Mouse (Mus musculus) midbrain, embryonic 10.5 days (tissue): Measurements from ENCODE around the gene Notch2. TPM values are rescaled to one million over a fixed set of nuclear protein-coding genes. Genes with fewer than 3 reads are reported as not detected.

Source experiments
- DNase-seq: peaks from one replicate; pipeline ENCODE4 v3.0.0-alpha.2; 2017; ENCODE audit warnings: low spot score
- H3K27ac ChIP-seq: fragments of 300-500 bp; sonication (generic); replicated peaks from 2 replicates; pipeline ENCODE4 v1.5.1; 2016; ENCODE audit warnings: mild to moderate bottlenecking
- H3K27me3 ChIP-seq: fragments of 300-500 bp; sonication (generic); 2 replicates; pipeline ENCODE4 v1.6.1; 2016; ENCODE audit warnings: low read depth, mild to moderate bottlenecking; ENCODE audit not compliant: poor library complexity, severe bottlenecking
- H3K36me3 ChIP-seq: fragments of 300-500 bp; sonication (generic); 2 replicates; pipeline ENCODE4 v1.6.1; 2016; ENCODE audit warnings: mild to moderate bottlenecking, moderate library complexity
- H3K4me1 ChIP-seq: fragments of 300-500 bp; sonication (generic); 2 replicates; pipeline ENCODE4 v1.6.1; 2016
- H3K4me3 ChIP-seq: fragments of 300-500 bp; sonication (generic); 2 replicates; pipeline ENCODE4 v1.5.1; 2016; ENCODE audit warnings: mild to moderate bottlenecking, moderate library complexity
- H3K9me3 ChIP-seq: fragments of 300-500 bp; sonication (generic); replicated peaks from 2 replicates; pipeline ENCODE4 v1.6.1; 2016; ENCODE audit warnings: mild to moderate bottlenecking
- WGBS: fragments of 180-500 bp; shearing (Covaris S2); methylation state at CpG from one replicate; pipeline ENCODE4 v1.1.7; 2016; 5-methylcytosine and 5-hydroxymethylcytosine counted together
- polyA plus RNA-seq: library from polyadenylated mRNA; unstranded; fragments of >200 nt; fragmentation: Nextera tagmentation; extraction: Ambion mirVana; gene quantifications from 2 replicates; pipeline ENCODE4 v1.2.1, GENCODE M21; 2016

Notch2 gene
- polyA plus RNA-seq, 1 experiment from 2014 or later: 16.6 TPM

- Histone ChIP-seq H3K36me3 (no peaks in the 10 kb centered on the region), H3K4me3 (no peak overlapping the region), H3K27me3 (peaks cover 2% of the 10 kb centered on the region; the same call in 1 of the 2 replicates), H3K4me1 (peaks cover 5% of the 10 kb centered on the region), H3K27ac (no peak overlapping the region), H3K9me3 (no peaks in the 10 kb centered on the region)
- no peak for DNase-seq
- WGBS: 80% methylated on average over 3 of the region's 3 CpGs
Measured at GRCm38 (mm10) chr3:98004231-98004630, 9.1 kb upstream of the Notch2 start.

- 81% methylated on average over 5 of the region's 5 CpGs for WGBS
- no peak overlapping the region for H3K27ac ChIP-seq
- peaks cover 15% of the 10 kb centered on the region for H3K4me1 ChIP-seq
- no peaks in the 10 kb centered on the region for H3K36me3 ChIP-seq
- H3K27me3 ChIP-seq: peaks cover 7% of the 10 kb centered on the region; the same call in 1 of the 2 replicates
- H3K9me3 ChIP-seq: no peaks in the 10 kb centered on the region
- H3K4me3 ChIP-seq: no peak overlapping the region
- DNase-seq: no peak
Measured at GRCm38 (mm10) chr3:98005306-98005705, 8.0 kb upstream of the Notch2 start.

GRCm38 (mm10) chr3:98006046-98006691 is 7.2 kb upstream of the Notch2 start:
- no peak overlapping the region for H3K27ac ChIP-seq
- peaks cover 15% of the 10 kb centered on the region for H3K4me1 ChIP-seq
- DNase-seq: no peak
- no peak overlapping the region for H3K4me3 ChIP-seq
- H3K9me3 ChIP-seq: no peaks in the 10 kb centered on the region
- 90% methylated on average over 8 of the region's 8 CpGs for WGBS
- H3K36me3 ChIP-seq: no peaks in the 10 kb centered on the region
- H3K27me3 ChIP-seq: peaks cover 10% of the 10 kb centered on the region; the same call in 1 of the 2 replicates

GRCm38 (mm10) chr3:98006973-98007372 is 6.4 kb upstream of the Notch2 start:
- Histone ChIP-seq H3K27me3 (peaks cover 15% of the 10 kb centered on the region; the same call in 1 of the 2 replicates), H3K27ac (no peak overlapping the region), H3K9me3 (no peaks in the 10 kb centered on the region), H3K4me3 (no peak overlapping the region), H3K4me1 (peaks cover 15% of the 10 kb centered on the region), H3K36me3 (no peaks in the 10 kb centered on the region)
- DNase-seq: no peak
- 91% methylated on average over 5 of the region's 5 CpGs for WGBS

GRCm38 (mm10) chr3:98008143-98008542 is 5.2 kb upstream of the Notch2 start:
- Histone ChIP-seq H3K4me1 (peaks cover 21% of the 10 kb centered on the region), H3K27ac (no peak overlapping the region), H3K4me3 (no peak overlapping the region), H3K9me3 (no peaks in the 10 kb centered on the region), H3K27me3 (peaks cover 18% of the 10 kb centered on the region; the same call in 1 of the 2 replicates), H3K36me3 (no peaks in the 10 kb centered on the region)
- WGBS: 90% methylated on average over 6 of the region's 6 CpGs
- DNase-seq: no peak

- H3K36me3 ChIP-seq: no peaks in the 10 kb centered on the region
- no peaks in the 10 kb centered on the region for H3K9me3 ChIP-seq
- no peak for DNase-seq
- 66% methylated on average over 7 of the region's 7 CpGs for WGBS
- H3K4me3 ChIP-seq: no peak overlapping the region
- peaks cover 32% of the 10 kb centered on the region for H3K4me1 ChIP-seq
- H3K27ac ChIP-seq: no peak overlapping the region; the same call in 1 of the 2 replicates
- peaks cover 18% of the 10 kb centered on the region; the same call in 1 of the 2 replicates for H3K27me3 ChIP-seq
Measured at GRCm38 (mm10) chr3:98009190-98009840, 4.0 kb upstream of the Notch2 start.

GRCm38 (mm10) chr3:98013086-98013400 is 284 bp upstream of the Notch2 start:
- peak overlapping the region; percentile 96 for H3K27ac ChIP-seq
- no peak for DNase-seq
- no peaks in the 10 kb centered on the region for H3K9me3 ChIP-seq
- peaks cover 18% of the 10 kb centered on the region for H3K27me3 ChIP-seq
- no peaks in the 10 kb centered on the region for H3K36me3 ChIP-seq
- H3K4me1 ChIP-seq: peaks cover 69% of the 10 kb centered on the region
- 2% methylated on average over 18 of the region's 18 CpGs for WGBS
- H3K4me3 ChIP-seq: peak overlapping the region; percentile 94

- no peak for DNase-seq
- H3K9me3 ChIP-seq: no peaks in the 10 kb centered on the region
- H3K36me3 ChIP-seq: no peaks in the 10 kb centered on the region
- 75% methylated on average over 14 of the region's 14 CpGs for WGBS
- H3K4me3 ChIP-seq: peak overlapping the region; percentile 94
- H3K4me1 ChIP-seq: peaks cover 78% of the 10 kb centered on the region
- H3K27ac ChIP-seq: no peak overlapping the region
- peaks cover 15% of the 10 kb centered on the region for H3K27me3 ChIP-seq
Measured at GRCm38 (mm10) chr3:98015205-98016171, 2.2 kb downstream of the Notch2 start.

- Histone ChIP-seq H3K27ac (no peak overlapping the region), H3K36me3 (no peaks in the 10 kb centered on the region), H3K4me3 (no peak overlapping the region), H3K9me3 (no peaks in the 10 kb centered on the region), H3K27me3 (peaks cover 6% of the 10 kb centered on the region), H3K4me1 (peaks cover 83% of the 10 kb centered on the region)
- WGBS: 81% methylated on average over 5 of the region's 5 CpGs
- DNase-seq: no peak
Measured at GRCm38 (mm10) chr3:98016901-98017591, 3.7 kb downstream of the Notch2 start.

- 88% methylated on average over 4 of the region's 4 CpGs for WGBS
- Histone ChIP-seq H3K27ac (no peak overlapping the region), H3K9me3 (no peaks in the 10 kb centered on the region), H3K36me3 (no peaks in the 10 kb centered on the region), H3K4me3 (no peak overlapping the region), H3K27me3 (peaks cover 4% of the 10 kb centered on the region; the same call in 1 of the 2 replicates), H3K4me1 (peaks cover 77% of the 10 kb centered on the region)
- DNase-seq: no peak
Measured at GRCm38 (mm10) chr3:98018187-98018586, 4.9 kb downstream of the Notch2 start.

- DNase-seq: no peak
- H3K4me3 ChIP-seq: no peak overlapping the region
- no peaks in the 10 kb centered on the region for H3K9me3 ChIP-seq
- peaks cover 4% of the 10 kb centered on the region; the same call in 1 of the 2 replicates for H3K27me3 ChIP-seq
- H3K27ac ChIP-seq: no peak overlapping the region
- WGBS: 84% methylated on average over 9 of the region's 9 CpGs
- no peaks in the 10 kb centered on the region for H3K36me3 ChIP-seq
- H3K4me1 ChIP-seq: peaks cover 76% of the 10 kb centered on the region
Measured at GRCm38 (mm10) chr3:98020431-98021229, 7.3 kb downstream of the Notch2 start.
